Mouse (Mus musculus) stomach, embryonic 14.5 days (tissue): ENCODE measurements around the gene Plac9a. TPM values are rescaled to one million over a fixed set of nuclear protein-coding genes. Genes with fewer than 3 reads are reported as not detected.
A peak's percentile ranks its signal among the peaks of the same experiment; 100 is the strongest.
"Not testable (repeated sequence)": the region's sequence is repeated elsewhere in the genome, so short reads cannot be mapped to it uniquely, and the experiment has no call there.

ENCODE experiments used
- ATAC-seq: fragments of 200-750 bp; cut with Nextera tagmentation; 2 replicates; pipeline ENCODE4 v1.8.0; 2017; ENCODE audit warnings: low read depth, moderate TSS enrichment; ENCODE audit not compliant: insufficient number of reproducible peaks, insufficient read depth, low FRiP score
- H3K27ac ChIP-seq: fragments of 300-500 bp; sonication (generic); 2 replicates; pipeline ENCODE4 v1.5.1; 2014; ENCODE audit warnings: mild to moderate bottlenecking, low read length, moderate library complexity, mixed read lengths
- H3K27me3 ChIP-seq: fragments of 300-500 bp; sonication (generic); 2 replicates; pipeline ENCODE4 v1.6.1; 2014; ENCODE audit warnings: low read length, control low read depth, mixed read lengths; ENCODE audit not compliant: control insufficient read depth, insufficient read depth
- H3K36me3 ChIP-seq: fragments of 300-500 bp; sonication (generic); 2 replicates; pipeline ENCODE4 v1.6.1; 2014; ENCODE audit warnings: mild to moderate bottlenecking, control low read depth, low read length, moderate library complexity, mixed read lengths; ENCODE audit not compliant: control insufficient read depth, insufficient read depth
- H3K4me1 ChIP-seq: fragments of 300-500 bp; sonication (generic); 2 replicates; pipeline ENCODE4 v1.6.1; 2014; ENCODE audit warnings: low read length, control low read depth, mixed read lengths; ENCODE audit not compliant: control insufficient read depth, insufficient read depth
- H3K4me2 ChIP-seq: fragments of 300-500 bp; sonication (generic); replicated peaks from 2 replicates; pipeline ENCODE4 v1.6.1; 2014; ENCODE audit warnings: low read depth, low read length, control low read depth
- H3K4me3 ChIP-seq: fragments of 300-500 bp; sonication (generic); 2 replicates; pipeline ENCODE4 v1.5.1; 2014; ENCODE audit warnings: low read depth, low read length, control low read depth
- H3K9ac ChIP-seq: fragments of 300-500 bp; sonication (generic); replicated peaks from 2 replicates; pipeline ENCODE4 v1.6.1; 2014; ENCODE audit warnings: low read depth, mild to moderate bottlenecking, control low read depth, low read length, moderate library complexity, mixed read lengths
- H3K9me3 ChIP-seq: fragments of 300-500 bp; sonication (generic); 2 replicates; pipeline ENCODE4 v1.6.1; 2016; ENCODE audit warnings: low read depth, low read length, control low read depth; ENCODE audit not compliant: control insufficient read depth
- WGBS: fragments of 180-500 bp; shearing (Covaris S2); extraction: QIAGEN DNeasy Blood & Tissue Kit; methylation state at CpG from one replicate; pipeline ENCODE4 v1.1.7; 2014; 5-methylcytosine and 5-hydroxymethylcytosine counted together
- polyA plus RNA-seq: library from polyadenylated mRNA; unstranded; fragments of >200 nt; fragmentation: Nextera tagmentation; extraction: Ambion mirVana; gene quantifications from 2 replicates; pipeline ENCODE4 v1.2.1, GENCODE M21; 2014

Plac9a gene
- polyA plus RNA-seq, 1 experiment from 2014 or later, result 0.75 TPM

GRCm38 (mm10) chr14:25857168-25857621 is 45.7 kb downstream of the Plac9a start:
- H3K4me1 ChIP-seq, result peaks cover 7% of the 10 kb centered on the region; the same call in 1 of the 2 replicates
- ATAC-seq, result peak; percentile 62
- H3K9me3 ChIP-seq, result no peaks in the 10 kb centered on the region
- H3K9ac ChIP-seq, result no peak overlapping the region
- no peak overlapping the region for H3K4me3 ChIP-seq
- H3K36me3 ChIP-seq, result no peaks in the 10 kb centered on the region
- H3K27ac ChIP-seq, result peak overlapping the region; percentile 33; the same call in 1 of the 2 replicates
- 54% methylated on average over 3 of the region's 3 CpGs for WGBS
- H3K4me2 ChIP-seq, result no peak overlapping the region
- no peaks in the 10 kb centered on the region for H3K27me3 ChIP-seq

GRCm38 (mm10) chr14:25855241-25855885 is 47.5 kb downstream of the Plac9a start:
- no peak for ATAC-seq
- no peak overlapping the region for H3K27ac ChIP-seq
- no peaks in the 10 kb centered on the region for H3K9me3 ChIP-seq
- peaks cover 9% of the 10 kb centered on the region; the same call in 1 of the 2 replicates for H3K4me1 ChIP-seq
- no peak overlapping the region for H3K4me2 ChIP-seq
- H3K9ac ChIP-seq, result no peak overlapping the region
- no peak overlapping the region for H3K4me3 ChIP-seq
- H3K27me3 ChIP-seq, result no peaks in the 10 kb centered on the region
- no peaks in the 10 kb centered on the region for H3K36me3 ChIP-seq
- 39% methylated on average over 8 of the region's 8 CpGs for WGBS

GRCm38 (mm10) chr14:25853717-25854452 is 49.0 kb downstream of the Plac9a start:
- H3K9ac ChIP-seq, result no peak overlapping the region
- 88% methylated on average over 16 of the region's 16 CpGs for WGBS
- H3K4me2 ChIP-seq, result no peak overlapping the region
- no peak for ATAC-seq
- no peaks in the 10 kb centered on the region for H3K36me3 ChIP-seq
- H3K27ac ChIP-seq, result no peak overlapping the region
- H3K4me3 ChIP-seq, result no peak overlapping the region
- H3K9me3 ChIP-seq, result no peaks in the 10 kb centered on the region
- H3K27me3 ChIP-seq, result no peaks in the 10 kb centered on the region
- H3K4me1 ChIP-seq, result peaks cover 9% of the 10 kb centered on the region; the same call in 1 of the 2 replicates

- Histone ChIP-seq H3K4me1 (peaks cover 9% of the 10 kb centered on the region; the same call in 1 of the 2 replicates), H3K9me3 (no peaks in the 10 kb centered on the region), H3K4me3 (no peak overlapping the region), H3K36me3 (no peaks in the 10 kb centered on the region), H3K27ac (no peak overlapping the region), H3K27me3 (no peaks in the 10 kb centered on the region), H3K4me2 (no peak overlapping the region), H3K9ac (no peak overlapping the region)
- WGBS, result 49% methylated on average over 6 of the region's 6 CpGs
- no peak for ATAC-seq
These were observed 49.6 kb downstream of the Plac9a start for GRCm38 (mm10) chr14:25853295-25853694.

GRCm38 (mm10) chr14:25852121-25852561 is 50.8 kb downstream of the Plac9a start:
- 74% methylated on average over 11 of the region's 11 CpGs for WGBS
- Histone ChIP-seq H3K4me2 (no peak overlapping the region), H3K36me3 (no peaks in the 10 kb centered on the region), H3K9ac (no peak overlapping the region), H3K27ac (no peak overlapping the region), H3K4me3 (no peak overlapping the region), H3K4me1 (peaks cover 12% of the 10 kb centered on the region; the same call in 1 of the 2 replicates), H3K27me3 (no peaks in the 10 kb centered on the region), H3K9me3 (no peaks in the 10 kb centered on the region)
- ATAC-seq, result no peak

GRCm38 (mm10) chr14:25851189-25851588 is 51.7 kb downstream of the Plac9a start:
- WGBS, result 80% methylated on average over 6 of the region's 6 CpGs
- Histone ChIP-seq H3K27ac (no peak overlapping the region), H3K4me1 (peaks cover 12% of the 10 kb centered on the region; the same call in 1 of the 2 replicates), H3K36me3 (no peaks in the 10 kb centered on the region), H3K4me3 (no peak overlapping the region), H3K27me3 (no peaks in the 10 kb centered on the region), H3K4me2 (no peak overlapping the region), H3K9me3 (no peaks in the 10 kb centered on the region), H3K9ac (no peak overlapping the region)
- no peak for ATAC-seq

- ATAC-seq, result no peak
- H3K4me1 ChIP-seq, result peaks cover 7% of the 10 kb centered on the region; the same call in 1 of the 2 replicates
- no peak overlapping the region for H3K4me3 ChIP-seq
- no peaks in the 10 kb centered on the region for H3K27me3 ChIP-seq
- no peaks in the 10 kb centered on the region for H3K36me3 ChIP-seq
- H3K27ac ChIP-seq, result no peak overlapping the region
- WGBS, result 88% methylated on average over 2 of the region's 2 CpGs
- H3K9me3 ChIP-seq, result no peaks in the 10 kb centered on the region
- H3K4me2 ChIP-seq, result no peak overlapping the region
- H3K9ac ChIP-seq, result no peak overlapping the region
These were observed 52.5 kb downstream of the Plac9a start for GRCm38 (mm10) chr14:25850433-25850832.

- not testable (repeated sequence) for H3K9me3 ChIP-seq, H3K4me1 ChIP-seq, ATAC-seq, H3K9ac ChIP-seq, H3K27me3 ChIP-seq, H3K27ac ChIP-seq, H3K4me2 ChIP-seq, H3K4me3 ChIP-seq, H3K36me3 ChIP-seq
- WGBS, result 95% methylated on average over 3 of the region's 4 CpGs
These were observed 54.2 kb downstream of the Plac9a start for GRCm38 (mm10) chr14:25848708-25849107.
